Comparison of ENCODE assay signal across 32 mouse cellular contexts in the genomic region with DNA sequence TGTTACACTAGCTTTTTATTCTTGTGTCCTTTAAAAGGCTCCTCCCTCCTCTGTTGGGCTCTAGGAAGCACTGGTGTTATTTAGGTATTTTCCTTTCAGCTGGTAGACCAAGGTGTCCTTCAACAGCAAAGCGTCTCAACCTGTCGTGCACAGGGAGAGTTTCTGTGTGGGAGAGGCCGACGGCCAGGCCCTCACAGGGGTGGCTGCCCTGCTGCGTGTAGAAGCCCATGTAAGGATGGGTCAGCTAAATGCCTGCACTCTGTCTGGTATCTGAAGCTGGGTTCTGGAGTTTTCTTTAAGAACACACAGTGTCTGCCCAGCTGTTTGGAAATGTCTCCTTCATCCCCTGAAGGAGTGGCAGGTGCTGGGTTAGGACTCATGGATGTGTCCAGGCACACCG. TPM values are rescaled to one million over a fixed set of nuclear protein-coding genes. Genes with fewer than 3 reads are reported as not detected.
"Had no signal": no experiment of that assay in that cellular context is flagged by ENCODE, and none has a peak within 500 bp of the region (broad histone marks: within the 10 kb centered on the region; RNA-seq: fewer than 3 reads in every experiment).

No protein-coding gene starts in this region.

- DNase-seq: left cerebral cortex, postnatal 4 days; liver; liver, embryonic 13.5 days; liver, postnatal 0 days; lung, adult 18-20 months; lung, adult 2 months; lung, embryonic 14.5 days; lung, postnatal 10 days; lung, postnatal 14 days; lung, postnatal 36 days; lung, postnatal 4 days; midbrain, embryonic 14.5 days had no signal

- H3K27me3 ChIP-seq: limb, embryonic 12.5 days; limb, embryonic 13.5 days; limb, embryonic 15.5 days; liver, embryonic 12.5 days; liver, embryonic 13.5 days; liver, embryonic 15.5 days; lung, embryonic 15.5 days; megakaryocyte, embryonic 14.5 days; midbrain, embryonic 12.5 days; midbrain, embryonic 13.5 days; midbrain, embryonic 15.5 days; neural tube, embryonic 12.5 days; neural tube, embryonic 13.5 days had no signal

- H3K4me1 ChIP-seq: liver, embryonic 12.5 days; liver, embryonic 13.5 days; liver, embryonic 15.5 days; lung, embryonic 15.5 days; megakaryocyte, embryonic 14.5 days; midbrain, embryonic 12.5 days; midbrain, embryonic 13.5 days; midbrain, embryonic 15.5 days; neural tube, embryonic 12.5 days; neural tube, embryonic 13.5 days had no signal

- H3K36me3 ChIP-seq: limb, embryonic 10.5 days; limb, embryonic 12.5 days; limb, embryonic 15.5 days; liver, embryonic 12.5 days; liver, embryonic 13.5 days; liver, embryonic 15.5 days; lung, embryonic 15.5 days; midbrain, embryonic 12.5 days; midbrain, embryonic 13.5 days; midbrain, embryonic 15.5 days; neural tube, embryonic 12.5 days; neural tube, embryonic 13.5 days had no signal

- H3K4me2 ChIP-seq: limb, embryonic 12.5 days; limb, embryonic 13.5 days; limb, embryonic 15.5 days; liver, embryonic 11.5 days; liver, embryonic 12.5 days; liver, embryonic 13.5 days; liver, embryonic 15.5 days; lung, embryonic 14.5 days; lung, embryonic 15.5 days; midbrain, embryonic 12.5 days; midbrain, embryonic 13.5 days; midbrain, embryonic 15.5 days; neural tube, embryonic 12.5 days; neural tube, embryonic 13.5 days had no signal

- H3K27ac ChIP-seq: limb, embryonic 10.5 days; limb, embryonic 12.5 days; limb, embryonic 13.5 days; limb, embryonic 15.5 days; liver, embryonic 12.5 days; liver, embryonic 13.5 days; liver, embryonic 14.5 days; liver, embryonic 15.5 days; lung, embryonic 15.5 days; macrophage; midbrain, embryonic 10.5 days; midbrain, embryonic 12.5 days; midbrain, embryonic 13.5 days; midbrain, embryonic 15.5 days; neural tube, embryonic 12.5 days; neural tube, embryonic 13.5 days had no signal

- H3K4me3 ChIP-seq: limb, embryonic 10.5 days; limb, embryonic 12.5 days; limb, embryonic 13.5 days; limb, embryonic 15.5 days; liver, embryonic 12.5 days; liver, embryonic 13.5 days; liver, embryonic 15.5 days; lung, embryonic 15.5 days; megakaryocyte, embryonic 14.5 days; midbrain, embryonic 10.5 days; midbrain, embryonic 12.5 days; midbrain, embryonic 13.5 days; midbrain, embryonic 15.5 days; myocyte; neural tube, embryonic 12.5 days; neural tube, embryonic 13.5 days had no signal

- ATAC-seq: liver, embryonic 12.5 days; liver, postnatal 0 days; lung, postnatal 0 days; midbrain, embryonic 13.5 days; midbrain, embryonic 15.5 days; midbrain, embryonic 16.5 days had no signal

- H3K9me3 ChIP-seq: limb, embryonic 10.5 days; limb, embryonic 12.5 days; limb, embryonic 15.5 days; liver, embryonic 12.5 days; liver, embryonic 13.5 days; liver, embryonic 15.5 days; lung, embryonic 15.5 days; midbrain, embryonic 10.5 days; midbrain, embryonic 12.5 days; midbrain, embryonic 13.5 days; midbrain, embryonic 15.5 days; neural tube, embryonic 12.5 days; neural tube, embryonic 13.5 days had no signal

- H3K9ac ChIP-seq: limb, embryonic 12.5 days; limb, embryonic 13.5 days; limb, embryonic 15.5 days; liver, embryonic 12.5 days; liver, embryonic 13.5 days; liver, embryonic 14.5 days; liver, embryonic 15.5 days; liver, postnatal 0 days; lung, embryonic 14.5 days; lung, embryonic 15.5 days; midbrain, embryonic 12.5 days; midbrain, embryonic 13.5 days; midbrain, embryonic 15.5 days; neural tube, embryonic 12.5 days; neural tube, embryonic 13.5 days had no signal

RNA-seq across cellular contexts. Expression of gene Amigo2, which starts 43.3 kb away (rescaled TPM):
- polyA plus RNA-seq: macrophage had no signal
